Mouse (Mus musculus) megakaryocyte-erythroid progenitor cell, adult 5-6 weeks (primary cell): Measurements from ENCODE around the gene Mtor. TPM values are rescaled to one million over a fixed set of nuclear protein-coding genes. Genes with fewer than 3 reads are reported as not detected.
A peak's percentile ranks its signal among the peaks of the same experiment; 100 is the strongest.

Source experiments
- ATAC-seq: replicated peaks from 2 replicates; pipeline ENCODE4 v1.8.0; 2016; ENCODE audit warnings: mild to moderate bottlenecking, inconsistent platforms; ENCODE audit not compliant: severe bottlenecking, poor library complexity, low FRiP score, low TSS enrichment
- total RNA-seq, 2 experiments: library from RNA; stranded (forward) in 1 of 2; stranded (reverse) in 1 of 2; fragments of 200-1000, 215-1000 nt in 1 of 2; fragments of >200 nt in 1 of 2; fragmentation: Nextera tagmentation in 1 of 2; gene quantifications; 2 replicates each; pipeline ENCODE4 v1.2.3; 2014 to 2017

Mtor gene
- total RNA-seq, 2 experiments from 2014 or later, result 12.2 to 26.5 TPM

- no peak for ATAC-seq
These were observed 69.4 kb downstream of the Mtor start for GRCm38 (mm10) chr4:148517809-148518208.

DNA sequence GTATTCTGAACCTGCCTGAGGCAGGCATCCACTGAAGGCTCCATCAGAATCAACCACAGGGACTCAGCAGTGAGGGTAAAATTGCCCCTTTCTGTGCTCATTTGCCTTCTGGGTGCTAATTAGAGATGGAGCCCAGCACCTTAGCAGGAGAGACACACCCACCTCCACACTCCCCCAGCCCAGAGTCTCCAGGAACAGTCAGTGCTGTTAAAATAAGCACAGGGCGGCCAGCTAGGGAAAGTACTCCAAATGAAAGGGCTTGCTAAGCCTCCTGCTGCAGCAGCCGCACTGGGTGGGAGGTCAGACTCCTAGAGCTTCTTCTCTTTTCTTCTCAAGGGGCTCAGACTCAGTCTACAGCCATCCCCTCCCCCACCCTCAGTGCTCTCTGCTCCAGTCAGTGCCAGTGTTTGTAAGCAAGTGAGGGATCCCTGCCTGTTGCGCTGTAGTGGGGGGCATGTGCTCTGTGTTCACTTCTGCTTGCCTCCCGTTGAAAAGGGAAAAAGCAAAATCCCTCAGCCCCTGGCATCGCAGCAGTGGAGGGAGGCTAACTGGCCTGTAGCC lies 69.9 kb downstream of the Mtor start:
- ATAC-seq, result no peak

DNA sequence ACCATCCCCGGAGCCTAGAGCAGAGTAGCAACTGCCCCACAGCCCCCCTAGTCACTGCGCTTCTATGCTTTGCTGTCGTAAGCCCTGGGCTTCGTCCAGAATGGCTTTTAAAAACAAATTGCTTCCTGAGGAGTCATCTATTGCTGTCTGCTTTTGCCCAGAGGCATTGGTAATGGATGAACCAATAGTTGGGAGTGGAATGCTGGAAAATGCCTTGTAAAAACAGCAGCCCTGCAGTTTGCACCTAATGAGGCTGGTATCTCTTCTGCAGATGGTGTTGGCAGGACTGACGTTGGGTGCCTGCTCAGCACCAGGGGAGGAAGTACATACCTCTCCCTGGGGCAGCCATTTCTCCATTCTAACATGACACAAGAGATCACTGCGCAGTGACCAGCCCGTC lies 75.1 kb downstream of the Mtor start:
- no peak for ATAC-seq

- no peak for ATAC-seq
These were observed 78.9 kb downstream of the Mtor start for GRCm38 (mm10) chr4:148527158-148527910.

DNA sequence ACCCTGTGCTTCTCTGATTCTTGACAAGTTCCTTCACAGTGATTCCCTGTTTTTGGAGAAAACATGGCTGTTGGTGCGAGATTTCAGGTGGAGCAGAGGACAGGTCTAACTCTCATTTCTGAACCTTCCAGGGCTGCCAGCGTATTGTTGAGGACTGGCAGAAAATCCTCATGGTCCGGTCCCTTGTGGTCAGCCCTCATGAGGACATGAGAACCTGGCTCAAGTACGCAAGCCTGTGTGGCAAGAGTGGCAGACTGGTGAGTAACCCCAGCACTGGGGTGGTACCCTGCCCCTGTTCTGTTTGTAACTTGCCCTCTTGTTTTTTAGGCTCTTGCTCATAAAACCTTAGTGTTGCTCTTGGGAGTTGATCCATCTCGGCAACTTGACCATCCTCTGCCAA lies 81.9 kb downstream of the Mtor start:
- no peak for ATAC-seq

- ATAC-seq, result no peak
These were observed 82.4 kb downstream of the Mtor start for GRCm38 (mm10) chr4:148530778-148531177.

DNA sequence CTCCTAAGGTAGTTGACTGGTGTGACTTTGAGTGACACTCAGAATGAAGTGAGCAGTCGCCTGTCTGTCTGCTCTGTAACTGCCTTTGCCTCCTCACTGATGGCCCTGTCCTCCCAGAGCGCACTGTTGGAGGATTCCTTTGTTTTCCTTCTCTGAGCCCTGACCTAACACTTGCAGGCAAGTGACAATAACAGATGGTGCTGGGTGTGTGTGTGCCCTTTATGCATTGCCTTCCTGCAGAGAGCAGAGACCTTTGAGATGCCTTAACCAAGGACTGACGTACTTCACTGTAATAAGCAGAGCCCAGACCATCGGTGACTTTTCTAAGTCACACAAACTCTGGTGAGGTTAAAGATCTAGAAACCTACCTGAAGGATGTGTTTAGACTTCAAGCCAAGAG lies 82.9 kb downstream of the Mtor start:
- ATAC-seq, result no peak

GRCm38 (mm10) chr4:148532516-148532915 lies 84.1 kb downstream of the Mtor start:
- no peak for ATAC-seq

- ATAC-seq, result no peak
These were observed 85.4 kb downstream of the Mtor start for GRCm38 (mm10) chr4:148533613-148534328.

GRCm38 (mm10) chr4:148535876-148536275 lies 87.5 kb downstream of the Mtor start:
- ATAC-seq, result no peak

DNA sequence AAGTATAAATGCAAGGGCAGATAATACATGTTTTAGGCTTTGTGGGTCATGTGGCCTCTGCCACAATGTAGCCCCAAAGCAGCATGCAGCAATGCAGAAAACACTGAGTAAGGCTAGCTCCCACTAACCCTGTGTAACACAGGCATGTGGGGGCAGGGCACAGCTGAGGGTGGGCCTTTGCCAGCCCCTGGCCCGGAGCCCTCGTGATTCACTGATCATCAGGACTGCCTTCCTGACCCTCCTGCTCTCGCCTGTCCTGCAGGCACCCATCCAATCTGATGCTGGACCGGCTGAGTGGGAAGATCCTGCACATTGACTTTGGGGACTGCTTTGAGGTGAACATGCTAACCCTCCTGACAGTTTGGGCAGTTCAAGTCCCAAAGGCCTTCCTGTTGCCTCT lies 100.7 kb downstream of the Mtor start:
- no peak for ATAC-seq

- ATAC-seq, result 0 out of 2 replicates have a peak, but pooled peaks have one; percentile 28
These were observed 109.4 kb downstream of the Mtor start for GRCm38 (mm10) chr4:148557766-148558165.

DNA sequence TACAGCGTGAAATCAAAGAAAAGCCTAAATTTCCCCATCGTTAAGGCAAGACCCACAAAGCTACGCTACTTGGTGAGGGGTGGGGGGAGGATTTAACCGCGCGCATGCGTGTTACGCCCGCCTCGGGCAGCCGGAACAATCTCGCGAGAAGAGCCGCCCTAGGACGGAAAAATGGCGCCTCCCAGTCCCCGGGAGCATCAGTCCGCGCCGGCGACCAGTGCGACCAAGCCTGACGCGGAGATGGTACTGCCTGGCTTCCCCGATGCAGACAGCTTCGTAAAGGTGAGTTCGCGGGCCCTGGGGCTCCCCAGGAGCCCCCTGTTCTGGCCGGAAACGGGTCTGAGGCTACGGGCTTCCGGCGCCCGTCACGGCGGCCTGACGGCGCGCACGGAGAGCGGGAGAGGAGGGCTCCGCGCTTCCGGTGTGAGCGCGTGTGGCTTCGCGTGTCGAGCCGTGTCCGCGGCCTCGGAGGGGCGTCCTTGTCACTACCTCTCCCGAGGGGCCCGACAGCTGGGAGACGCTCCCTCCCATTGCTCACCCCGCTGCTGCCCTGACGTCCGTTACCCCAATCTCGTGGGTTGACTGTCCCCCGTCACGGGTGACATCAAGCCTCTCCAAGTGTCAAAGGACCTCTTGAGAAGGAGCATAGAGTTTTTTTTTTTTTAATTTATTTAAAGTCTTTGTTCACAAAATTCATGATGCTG lies 110.0 kb downstream of the Mtor start, which contains the start of gene Exosc10:
Gene Exosc10, plus strand, starts transcription at position 133 of the 704 bp plus-strand sequence.
- peak; percentile 89 for ATAC-seq

- ATAC-seq, result no peak
These were observed 114.3 kb downstream of the Mtor start for GRCm38 (mm10) chr4:148562676-148563075.

DNA sequence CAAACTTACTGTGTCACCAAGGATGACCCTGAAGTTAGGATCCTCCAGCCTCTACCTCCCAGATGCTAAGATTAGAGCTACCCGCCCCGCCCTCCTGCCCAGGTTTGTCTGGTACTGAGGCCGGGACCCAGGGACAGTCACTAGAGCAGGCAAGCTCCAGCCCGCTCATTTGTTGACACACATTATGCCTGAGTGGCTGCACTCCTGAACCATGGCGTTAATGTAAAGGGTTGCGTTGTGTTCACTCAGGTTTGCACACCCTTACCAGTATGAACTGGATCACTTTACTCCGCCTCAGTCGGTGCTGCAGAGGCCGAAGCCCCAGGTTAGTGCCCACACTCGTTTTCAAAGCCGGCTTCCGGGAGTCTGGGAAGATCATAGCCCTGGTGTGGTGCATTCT lies 115.2 kb downstream of the Mtor start:
- ATAC-seq, result no peak

- ATAC-seq, result no peak
These were observed 121.7 kb downstream of the Mtor start for GRCm38 (mm10) chr4:148570138-148570537.

DNA sequence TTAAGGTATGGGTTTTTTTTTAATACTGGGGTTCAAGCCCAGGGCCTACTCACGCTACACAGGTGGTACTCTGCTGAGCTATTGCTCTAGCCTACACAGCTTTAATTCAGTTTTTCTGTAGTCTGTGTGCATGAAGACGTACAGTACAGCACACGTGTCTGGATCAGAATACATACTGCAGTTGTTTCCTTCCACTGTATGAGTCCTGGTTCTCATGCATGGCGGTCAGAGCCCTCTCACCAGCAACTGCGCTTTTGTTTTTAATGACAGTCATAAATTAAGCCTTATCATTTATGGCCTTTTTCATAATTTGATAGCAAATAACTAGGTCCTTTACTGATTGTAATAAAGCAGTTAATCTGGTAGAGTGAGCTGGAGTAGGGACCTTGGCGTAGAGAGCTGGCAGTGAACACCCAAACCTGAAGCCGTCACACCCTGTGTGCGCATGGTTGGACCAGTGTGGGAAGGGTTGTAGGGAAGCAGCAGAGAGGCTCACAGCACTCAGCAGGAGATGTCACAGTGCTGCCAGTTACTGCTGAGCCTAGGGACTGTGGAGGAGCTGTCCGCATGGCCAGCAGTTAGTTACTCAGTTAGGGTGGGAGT lies 122.4 kb downstream of the Mtor start:
- ATAC-seq, result no peak

DNA sequence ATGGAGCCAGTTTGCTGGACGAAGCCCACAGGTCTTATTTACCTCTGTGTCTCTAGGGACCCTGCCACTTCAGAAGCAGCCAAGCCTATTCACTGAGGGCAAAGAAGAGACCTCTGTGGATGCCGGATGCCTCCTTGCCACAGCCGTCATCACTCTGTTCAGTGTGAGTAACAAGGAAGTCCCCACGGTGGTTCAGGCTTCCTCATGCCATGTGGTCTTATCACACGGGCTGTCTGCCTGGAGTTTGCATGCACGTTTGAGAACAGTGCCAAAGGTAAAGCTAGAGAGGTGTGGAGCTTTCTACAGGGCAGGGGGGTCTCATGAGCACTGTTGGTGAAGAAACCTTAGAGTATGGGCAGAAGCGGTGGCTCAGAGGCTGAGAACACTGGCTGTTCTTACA lies 124.8 kb downstream of the Mtor start:
- no peak for ATAC-seq

- ATAC-seq, result no peak
These were observed 132.4 kb downstream of the Mtor start for GRCm38 (mm10) chr4:148580765-148581164.

- ATAC-seq, result no peak
These were observed 133.0 kb downstream of the Mtor start for GRCm38 (mm10) chr4:148581422-148581821.
